Mouse (Mus musculus) myocyte (in vitro differentiated cells): ENCODE measurements around the gene Gucy2d. TPM values are rescaled to one million over a fixed set of nuclear protein-coding genes. Genes with fewer than 3 reads are reported as not detected.

Source experiments
- H3K27me3 ChIP-seq: one replicate; pipeline ENCODE4 v1.6.1; 2011; ENCODE audit not compliant: control insufficient read depth, insufficient read depth, insufficient read length
- H3K36me3 ChIP-seq: one replicate; pipeline ENCODE4 v1.6.1; 2011; ENCODE audit not compliant: control insufficient read depth, insufficient read depth
- H3K4me2 ChIP-seq: one replicate; pipeline ENCODE4 v1.6.1; 2011; ENCODE audit warnings: low read depth, control low read depth
- H3K4me3 ChIP-seq: one replicate; pipeline ENCODE4 v1.5.1; 2011; ENCODE audit warnings: mild to moderate bottlenecking, control low read depth, moderate library complexity
- H3K79me2 ChIP-seq: one replicate; pipeline ENCODE4 v1.6.1; 2011; ENCODE audit not compliant: control insufficient read depth, insufficient read depth
- H3ac ChIP-seq: one replicate; pipeline ENCODE4 v1.6.1; 2011; ENCODE audit not compliant: control insufficient read depth, insufficient read length
- CEBPB ChIP-seq: IDR thresholded peaks from 2 replicates; pipeline ENCODE4 v1.6.1; 2011; ENCODE audit warnings: mild to moderate bottlenecking, moderate library complexity; ENCODE audit not compliant: poor library complexity, insufficient read depth, severe bottlenecking
- E2F4 ChIP-seq: IDR thresholded peaks from one replicate; pipeline ENCODE4 v1.6.1; 2011; ENCODE audit warnings: mild to moderate bottlenecking, control low read depth, moderate library complexity; ENCODE audit not compliant: insufficient read depth
- MAX ChIP-seq: IDR thresholded peaks from one replicate; pipeline ENCODE4 v1.6.1; 2011; ENCODE audit warnings: low read depth, mild to moderate bottlenecking, control low read depth
- MYOD1 ChIP-seq, 3 experiments: IDR thresholded peaks; one replicate each; pipeline ENCODE4 v1.6.1; 2011; ENCODE audit warnings: control low read depth in 2 of 3, low read depth in 2 of 3, mild to moderate bottlenecking in 2 of 3, moderate library complexity in 1 of 3; ENCODE audit not compliant: insufficient read length in 2 of 3, control insufficient read depth in 1 of 3
- MYOG ChIP-seq, 3 experiments: IDR thresholded peaks; one replicate each; pipeline ENCODE4 v1.6.1; 2011; ENCODE audit warnings: control low read depth in 2 of 3, low read depth in 2 of 3, mild to moderate bottlenecking in 2 of 3; ENCODE audit not compliant: insufficient read length in 2 of 3, control insufficient read depth in 1 of 3, insufficient read depth in 1 of 3
- POLR2A ChIP-seq: IDR thresholded peaks from one replicate; pipeline ENCODE4 v1.6.1; 2011; ENCODE audit warnings: low read depth, mild to moderate bottlenecking, control low read depth, moderate library complexity; ENCODE audit not compliant: insufficient read length
- POLR2AphosphoS2 ChIP-seq: IDR thresholded peaks from one replicate; pipeline ENCODE4 v1.6.1; 2011; ENCODE audit warnings: low read depth, control low read depth; ENCODE audit not compliant: insufficient read length
- REST ChIP-seq: IDR thresholded peaks from one replicate; pipeline ENCODE4 v1.6.1; 2011; ENCODE audit warnings: mild to moderate bottlenecking, control low read depth, moderate library complexity; ENCODE audit not compliant: insufficient read depth, insufficient read length
- SRF ChIP-seq: IDR thresholded peaks from one replicate; pipeline ENCODE4 v1.6.1; 2011; ENCODE audit warnings: low read depth; ENCODE audit not compliant: control insufficient read depth, insufficient read length
- TCF12 ChIP-seq: IDR thresholded peaks from one replicate; pipeline ENCODE4 v1.6.1; 2011; ENCODE audit warnings: mild to moderate bottlenecking, control low read depth; ENCODE audit not compliant: poor library complexity, insufficient read depth, severe bottlenecking
- TCF3 ChIP-seq: IDR thresholded peaks from one replicate; pipeline ENCODE4 v1.6.1; 2011; ENCODE audit warnings: low read depth, control low read depth; ENCODE audit not compliant: insufficient read length
- USF1 ChIP-seq: IDR thresholded peaks from one replicate; pipeline ENCODE4 v1.6.1; 2011; ENCODE audit warnings: low read depth, mild to moderate bottlenecking, control low read depth, moderate library complexity
- polyA plus RNA-seq: library from polyadenylated mRNA; unstranded; fragments of >200 nt; fragmentation: generic; extraction: Trizol; gene quantifications from one replicate; pipeline ENCODE4 v1.2.1, GENCODE M21; 2012; ENCODE audit warnings: missing spikeins

The Gucy2d gene
- polyA plus RNA-seq, 1 experiment: not detected

DNA sequence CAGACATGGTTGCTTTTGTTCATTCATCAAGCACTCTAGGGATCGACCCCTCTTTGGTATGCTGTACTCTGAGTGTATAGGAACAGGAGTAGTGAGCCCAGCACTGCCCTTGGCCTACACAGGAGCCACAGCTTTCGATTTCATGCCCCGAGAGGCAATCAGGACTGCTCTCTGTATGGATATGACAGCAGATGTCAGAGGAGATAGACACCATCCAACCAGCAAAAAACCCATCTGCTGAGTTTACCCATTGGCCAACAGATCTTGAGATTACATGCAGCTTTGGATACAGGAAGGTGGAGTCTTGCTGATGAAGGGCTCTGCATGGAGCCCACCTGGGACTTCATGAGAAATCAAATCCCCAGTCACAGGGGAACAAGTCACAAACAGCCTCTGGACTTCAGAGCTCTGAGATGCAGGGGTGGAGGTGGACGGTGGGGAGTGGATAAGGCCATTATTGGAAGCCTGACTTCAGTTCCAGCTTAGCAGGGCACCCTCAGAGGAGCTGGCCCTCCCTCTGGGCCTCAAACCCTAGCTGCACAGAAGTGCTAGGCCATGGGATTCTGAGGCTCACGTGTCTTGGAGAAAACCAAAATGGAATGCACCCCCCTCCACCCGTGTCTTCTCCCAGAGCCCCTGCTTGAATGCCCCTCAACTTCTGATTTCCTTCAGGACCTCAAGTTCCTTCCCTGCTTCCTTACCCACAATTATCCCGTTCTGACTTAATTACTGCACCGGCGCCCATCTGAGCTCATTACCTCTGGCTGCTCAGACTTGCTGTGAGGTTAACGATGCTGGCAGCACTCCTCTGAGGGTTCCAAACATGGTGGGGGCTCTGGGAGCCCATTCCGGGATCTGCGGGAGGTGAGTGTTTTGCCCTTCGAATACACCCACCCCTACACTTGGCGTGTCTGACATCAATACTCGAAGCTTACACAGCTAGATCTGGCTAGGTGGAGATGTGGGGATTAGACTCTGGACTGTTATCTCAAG is 37.3 kb upstream of the Gucy2d start:
- TF ChIP-seq SRF (no peak), USF1 (no peak), REST (no peak), TCF3 (no peak)
- H3K79me2 ChIP-seq: no peaks in the 10 kb centered on the region
- H3K27me3 ChIP-seq: no peaks in the 10 kb centered on the region
- H3K4me2 ChIP-seq: no peak overlapping the region
- no peaks in the 10 kb centered on the region for H3K36me3 ChIP-seq
- no peak overlapping the region for H3ac ChIP-seq
- no peak overlapping the region for H3K4me3 ChIP-seq

DNA sequence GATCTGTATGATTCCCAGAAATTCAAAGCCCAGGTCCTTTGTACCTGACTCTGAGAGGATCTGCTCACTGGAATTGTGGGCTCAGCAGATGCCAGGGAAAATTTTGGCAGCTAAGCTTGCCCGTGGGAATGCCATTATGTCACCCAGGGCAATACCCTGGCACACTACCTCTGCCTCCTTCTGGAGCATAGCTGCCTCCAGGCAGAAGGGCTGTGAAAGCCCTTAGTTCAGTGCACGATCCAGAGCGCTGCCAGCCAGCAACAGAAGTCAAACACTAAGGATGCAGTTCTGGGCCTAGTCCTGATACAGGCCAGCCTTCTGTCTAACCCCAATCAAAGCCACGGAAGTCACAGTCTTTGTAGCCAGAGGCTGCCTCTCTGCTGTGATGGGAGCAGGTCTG is 36.2 kb upstream of the Gucy2d start:
- H3K36me3 ChIP-seq: no peaks in the 10 kb centered on the region
- no peak overlapping the region for H3K4me2 ChIP-seq
- no peaks in the 10 kb centered on the region for H3K79me2 ChIP-seq
- no peaks in the 10 kb centered on the region for H3K27me3 ChIP-seq
- H3ac ChIP-seq: no peak overlapping the region
- no peak overlapping the region for H3K4me3 ChIP-seq
- TF ChIP-seq TCF12 (no peak), REST (no peak), USF1 (no peak), SRF (no peak), TCF3 (no peak)

DNA sequence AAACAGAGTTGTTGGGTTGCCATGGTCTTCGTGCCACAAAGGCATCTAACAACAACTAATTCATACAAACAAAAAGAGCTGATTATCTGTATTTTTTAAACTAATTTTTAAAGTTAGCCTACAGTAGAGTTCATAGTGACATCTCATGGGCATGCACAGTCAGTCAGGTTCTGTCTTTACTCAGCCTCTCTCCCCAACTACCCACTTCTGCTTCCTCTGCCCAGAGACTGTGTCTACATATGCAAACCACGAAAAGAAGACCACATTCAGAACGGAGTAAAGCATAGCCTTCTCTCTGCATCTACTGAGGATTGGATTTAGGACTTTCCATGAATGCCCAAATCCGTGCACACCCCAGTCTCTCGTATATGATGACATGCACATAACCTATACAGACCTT is 32.6 kb upstream of the Gucy2d start:
- no peak for TF ChIP-seq MAX
- no peak for TF ChIP-seq TCF3
- no peak for TF ChIP-seq TCF12
- no peak for TF ChIP-seq E2F4
- TF ChIP-seq CEBPB: no peak
- no peak for TF ChIP-seq SRF
- TF ChIP-seq USF1: no peak
- TF ChIP-seq REST: no peak
- TF ChIP-seq POLR2A: no peak
- TF ChIP-seq MYOG (IDR thresholded peaks at IDR 0.05; ENCODE audit: control insufficient read depth in 1 of 3, insufficient read depth in 1 of 3, insufficient read length in 2 of 3, low read depth in 2 of 3): no peak
- no peak for TF ChIP-seq MYOD1 (IDR thresholded peaks at IDR 0.05; ENCODE audit: control insufficient read depth in 1 of 3, insufficient read length in 2 of 3, low read depth in 2 of 3)
- no peak for TF ChIP-seq POLR2AphosphoS2
- Histone ChIP-seq H3K27me3 (no peaks in the 10 kb centered on the region), H3K36me3 (no peaks in the 10 kb centered on the region), H3ac (no peak overlapping the region), H3K79me2 (no peaks in the 10 kb centered on the region), H3K4me3 (no peak overlapping the region), H3K4me2 (no peak overlapping the region)

DNA sequence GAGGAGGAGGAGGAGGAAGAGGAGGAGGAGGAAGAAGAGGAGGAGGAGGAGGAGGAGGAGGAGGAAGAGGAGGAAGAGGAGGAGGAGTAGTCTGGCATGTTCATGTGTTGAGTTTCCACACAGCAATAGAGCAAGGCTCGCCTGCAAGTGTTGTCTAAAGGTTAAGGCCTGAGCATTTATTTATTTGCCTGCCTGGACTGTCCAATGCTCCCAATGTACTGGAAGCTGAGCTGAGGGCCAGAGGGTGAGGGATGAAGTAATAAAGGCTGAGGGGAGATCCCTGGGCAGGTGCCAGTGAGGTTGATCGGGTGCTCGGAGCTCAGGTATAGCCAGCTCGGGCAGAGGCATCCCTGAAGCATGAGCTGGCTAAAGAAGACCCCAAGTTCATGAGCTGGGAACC is 27.1 kb upstream of the Gucy2d start:
- H3K4me2 ChIP-seq: no peak overlapping the region
- peaks cover 7% of the 10 kb centered on the region for H3K79me2 ChIP-seq
- no peak overlapping the region for H3K4me3 ChIP-seq
- TF ChIP-seq TCF3: no peak
- TF ChIP-seq MAX: no peak
- TF ChIP-seq POLR2A: no peak
- no peak for TF ChIP-seq MYOD1 (IDR thresholded peaks at IDR 0.05; ENCODE audit: control insufficient read depth in 1 of 3, insufficient read length in 2 of 3, low read depth in 2 of 3)
- TF ChIP-seq E2F4: no peak
- no peak for TF ChIP-seq REST
- no peak for TF ChIP-seq USF1
- TF ChIP-seq SRF: no peak
- no peak for TF ChIP-seq CEBPB
- no peak for TF ChIP-seq TCF12
- no peak for TF ChIP-seq MYOG (IDR thresholded peaks at IDR 0.05; ENCODE audit: control insufficient read depth in 1 of 3, insufficient read depth in 1 of 3, insufficient read length in 2 of 3, low read depth in 2 of 3)
- no peak for TF ChIP-seq POLR2AphosphoS2
- H3ac ChIP-seq: no peak overlapping the region
- no peaks in the 10 kb centered on the region for H3K27me3 ChIP-seq
- no peaks in the 10 kb centered on the region for H3K36me3 ChIP-seq

DNA sequence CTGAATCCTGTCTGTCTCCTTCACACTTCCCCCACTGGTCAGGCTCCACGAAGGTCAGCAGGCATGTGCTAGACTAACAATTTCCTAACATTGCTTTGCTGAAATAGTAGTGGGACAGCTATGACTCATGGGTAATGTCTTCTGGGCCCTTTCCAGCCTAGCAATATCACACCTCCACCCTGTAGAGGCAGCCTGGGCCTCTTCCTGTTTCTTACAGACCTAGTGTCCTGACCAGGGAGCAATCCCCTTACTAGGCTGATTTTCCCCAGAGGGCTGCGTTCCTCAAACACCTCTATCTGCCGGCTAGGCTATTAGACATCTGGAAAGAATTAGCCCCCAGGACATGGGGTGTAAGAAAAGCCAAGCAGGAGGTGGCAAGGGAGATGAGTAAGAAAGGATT is 24.7 kb upstream of the Gucy2d start:
- Histone ChIP-seq H3K79me2 (peaks cover 7% of the 10 kb centered on the region), H3K36me3 (no peaks in the 10 kb centered on the region), H3K4me3 (peak overlapping the region; percentile 19), H3K4me2 (peak overlapping the region; percentile 71), H3K27me3 (no peaks in the 10 kb centered on the region), H3ac (no peak overlapping the region)
- peak; percentile 32; the same call in 1 of the 2 replicates for TF ChIP-seq CEBPB
- no peak for TF ChIP-seq E2F4
- TF ChIP-seq USF1: no peak
- peak; percentile 21 for TF ChIP-seq POLR2AphosphoS2
- peak; percentile 41 for TF ChIP-seq POLR2A
- TF ChIP-seq MAX: peak; percentile 26
